Mouse (Mus musculus): ENCODE data around the gene Cdc34.

Gene Cdc34

DNA sequence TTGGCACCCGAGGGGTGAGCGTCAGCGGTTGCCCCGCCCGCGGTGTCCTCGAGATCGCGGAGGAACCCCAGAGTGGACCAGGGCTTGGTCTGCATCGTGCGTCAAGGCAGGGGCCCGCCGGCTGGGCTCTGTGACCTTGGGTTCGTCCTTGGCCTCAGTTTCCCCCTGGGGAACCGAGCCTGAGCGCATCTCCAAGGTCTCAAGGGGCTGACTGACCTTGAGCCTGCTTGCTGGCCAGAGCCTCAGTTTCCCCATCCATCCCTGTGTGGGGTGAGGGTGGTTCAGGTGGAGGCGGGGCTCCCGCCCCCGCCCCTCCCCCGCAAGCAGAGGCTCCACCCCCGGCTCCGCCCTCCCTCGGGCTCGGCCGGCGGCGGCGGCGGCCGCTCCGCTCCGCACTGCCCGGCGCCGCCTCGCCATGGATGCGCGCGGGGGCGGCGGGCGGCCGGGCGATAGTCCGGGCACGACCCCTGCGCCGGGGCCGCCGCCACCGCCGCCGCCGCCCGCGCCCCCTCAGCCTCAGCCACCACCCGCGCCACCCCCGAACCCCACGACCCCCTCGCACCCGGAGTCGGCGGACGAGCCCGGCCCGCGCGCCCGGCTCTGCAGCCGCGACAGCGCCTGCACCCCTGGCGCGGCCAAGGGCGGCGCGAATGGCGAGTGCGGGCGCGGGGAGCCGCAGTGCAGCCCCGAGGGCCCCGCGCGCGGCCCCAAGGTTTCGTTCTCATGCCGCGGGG is 34.4 kb downstream of the Cdc34 start, which contains the start of gene Hcn2:
TSS of gene Hcn2 (plus strand) at position 381 of the 734 bp plus-strand sequence.
- DNase-seq (ENCODE audit: low spot score in 2 of 2): no peak

DNA sequence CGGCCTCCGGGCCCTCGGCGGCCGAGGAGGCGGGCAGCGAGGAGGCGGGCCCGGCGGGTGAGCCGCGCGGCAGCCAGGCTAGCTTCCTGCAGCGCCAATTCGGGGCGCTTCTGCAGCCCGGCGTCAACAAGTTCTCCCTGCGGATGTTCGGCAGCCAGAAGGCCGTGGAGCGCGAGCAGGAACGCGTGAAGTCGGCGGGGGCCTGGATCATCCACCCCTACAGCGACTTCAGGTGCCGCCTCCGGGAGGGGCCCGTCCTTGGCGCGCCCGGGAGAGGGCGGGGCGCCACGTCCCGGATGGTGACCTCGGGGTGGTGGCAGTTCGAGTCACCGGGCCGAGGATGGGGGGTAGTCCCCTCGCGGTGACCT is 35.0 kb downstream of the Cdc34 start:
- DNase-seq (ENCODE audit: low spot score in 2 of 2): no peak

DNA sequence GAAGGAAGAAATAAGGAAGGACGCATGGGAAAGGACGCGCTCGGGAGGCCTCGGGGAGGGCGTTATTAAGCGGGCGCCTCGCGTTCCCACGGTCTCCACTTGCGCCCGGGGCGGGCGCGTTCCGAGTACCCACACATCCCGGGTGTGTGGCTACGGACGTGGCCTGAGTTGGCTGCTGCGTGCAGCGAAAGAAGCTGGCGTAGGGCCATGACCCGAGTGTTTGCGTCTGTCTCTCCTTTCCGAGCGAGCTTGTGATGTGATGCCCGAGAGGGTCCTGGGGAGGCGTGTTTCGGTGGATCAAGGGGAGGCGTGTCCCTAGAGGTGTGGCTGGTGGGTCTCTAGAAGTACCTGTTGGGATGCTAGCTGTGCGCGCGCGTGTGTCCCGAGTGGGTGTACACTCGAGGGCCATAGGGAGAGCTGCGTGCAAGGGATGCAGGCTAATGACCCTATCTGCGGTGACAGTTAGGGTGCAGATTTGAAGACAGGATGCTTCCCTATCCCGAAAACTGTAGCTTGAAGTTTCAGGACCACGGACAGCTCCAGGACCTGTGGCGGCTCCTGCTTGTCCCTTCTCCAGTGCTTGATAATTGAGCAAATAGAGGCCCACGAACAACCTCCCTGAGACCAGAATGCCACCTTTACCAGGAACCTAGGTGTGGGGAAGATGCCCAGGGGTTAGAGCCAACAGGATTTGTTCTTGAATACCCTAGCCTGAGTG is 35.8 kb downstream of the Cdc34 start:
- DNase-seq (ENCODE audit: low spot score in 2 of 2): peak in 1 of 2 experiments; percentile 34

DNA sequence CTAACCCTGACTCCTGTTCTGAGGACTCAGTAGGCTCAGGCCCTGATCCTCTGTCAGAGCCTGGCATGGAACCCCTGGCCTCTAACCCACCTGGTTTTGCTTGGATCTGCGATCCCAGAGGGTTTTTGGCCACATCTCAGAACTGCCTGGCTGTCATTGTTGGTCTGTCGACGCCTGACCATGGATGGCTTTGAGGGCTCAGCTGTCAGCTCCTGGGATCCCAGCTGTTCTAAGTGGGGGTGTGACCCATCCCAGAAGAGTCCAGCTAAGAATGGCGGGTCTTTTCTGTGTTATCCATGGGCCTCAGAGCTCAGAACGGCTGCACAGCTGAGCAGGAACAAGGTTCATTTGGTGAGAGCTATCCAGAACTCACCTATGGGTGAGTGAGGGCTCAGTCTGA is 39.1 kb downstream of the Cdc34 start:
- DNase-seq (ENCODE audit: low spot score in 2 of 2): no peak

DNA sequence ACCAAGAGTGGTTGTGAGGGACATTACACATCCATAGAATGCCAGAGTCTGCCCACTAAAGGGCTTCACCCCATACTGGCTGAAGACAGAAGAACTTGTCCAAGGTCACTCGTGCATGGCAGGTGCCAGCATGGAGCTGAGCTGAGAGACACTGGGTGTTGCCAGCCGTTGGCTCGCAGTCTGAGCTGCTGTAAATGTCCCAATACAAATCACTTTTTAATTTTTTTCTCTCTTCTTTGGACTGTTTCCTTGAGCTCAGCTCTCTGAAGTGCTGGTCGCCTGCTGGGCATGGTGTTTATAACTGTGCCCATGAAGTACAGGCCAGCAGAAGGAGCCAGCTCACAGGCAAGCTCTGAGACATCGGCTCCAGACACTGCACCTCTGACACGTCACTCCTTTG is 41.1 kb downstream of the Cdc34 start:
- no peak for DNase-seq (ENCODE audit: low spot score in 2 of 2)

DNA sequence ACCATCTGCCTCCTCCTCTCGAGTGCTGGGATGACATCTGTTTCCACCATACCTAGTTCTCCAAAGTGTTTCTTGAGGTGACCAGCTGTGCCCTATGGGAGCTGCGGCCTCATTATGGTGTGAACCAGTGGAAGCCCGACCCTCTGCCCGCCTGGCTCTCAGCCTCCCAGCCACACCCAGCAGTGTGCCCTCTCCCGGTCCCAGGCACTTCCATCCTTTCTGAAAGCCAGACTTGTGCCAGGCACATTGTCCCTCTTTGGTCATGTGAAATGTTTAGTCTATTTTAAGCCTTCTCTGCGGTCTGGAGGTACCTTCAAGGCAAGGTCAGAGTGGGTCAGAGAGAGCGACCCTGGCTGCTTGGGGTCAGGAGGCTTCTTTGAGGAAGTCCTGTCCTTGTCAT is 41.7 kb downstream of the Cdc34 start:
- no peak for DNase-seq (ENCODE audit: low spot score in 2 of 2)

DNA sequence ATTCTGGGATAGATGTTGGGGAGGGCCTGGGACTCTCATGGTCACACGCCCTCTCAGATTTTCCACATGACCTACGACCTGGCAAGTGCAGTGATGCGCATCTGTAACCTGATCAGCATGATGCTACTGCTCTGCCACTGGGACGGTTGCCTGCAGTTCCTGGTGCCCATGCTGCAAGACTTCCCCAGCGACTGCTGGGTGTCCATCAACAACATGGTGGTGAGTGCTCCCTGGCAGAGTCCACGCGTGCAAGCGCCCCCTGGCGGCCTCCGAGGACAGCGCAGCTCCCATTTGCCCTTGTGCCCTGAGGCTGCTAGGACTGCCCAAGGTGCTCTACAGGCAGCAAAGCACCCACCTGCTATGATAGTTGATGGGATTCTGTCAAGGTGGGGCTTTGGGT is 44.1 kb downstream of the Cdc34 start:
- peak; percentile 51 to 55 for DNase-seq (ENCODE audit: low spot score in 2 of 2)

DNA sequence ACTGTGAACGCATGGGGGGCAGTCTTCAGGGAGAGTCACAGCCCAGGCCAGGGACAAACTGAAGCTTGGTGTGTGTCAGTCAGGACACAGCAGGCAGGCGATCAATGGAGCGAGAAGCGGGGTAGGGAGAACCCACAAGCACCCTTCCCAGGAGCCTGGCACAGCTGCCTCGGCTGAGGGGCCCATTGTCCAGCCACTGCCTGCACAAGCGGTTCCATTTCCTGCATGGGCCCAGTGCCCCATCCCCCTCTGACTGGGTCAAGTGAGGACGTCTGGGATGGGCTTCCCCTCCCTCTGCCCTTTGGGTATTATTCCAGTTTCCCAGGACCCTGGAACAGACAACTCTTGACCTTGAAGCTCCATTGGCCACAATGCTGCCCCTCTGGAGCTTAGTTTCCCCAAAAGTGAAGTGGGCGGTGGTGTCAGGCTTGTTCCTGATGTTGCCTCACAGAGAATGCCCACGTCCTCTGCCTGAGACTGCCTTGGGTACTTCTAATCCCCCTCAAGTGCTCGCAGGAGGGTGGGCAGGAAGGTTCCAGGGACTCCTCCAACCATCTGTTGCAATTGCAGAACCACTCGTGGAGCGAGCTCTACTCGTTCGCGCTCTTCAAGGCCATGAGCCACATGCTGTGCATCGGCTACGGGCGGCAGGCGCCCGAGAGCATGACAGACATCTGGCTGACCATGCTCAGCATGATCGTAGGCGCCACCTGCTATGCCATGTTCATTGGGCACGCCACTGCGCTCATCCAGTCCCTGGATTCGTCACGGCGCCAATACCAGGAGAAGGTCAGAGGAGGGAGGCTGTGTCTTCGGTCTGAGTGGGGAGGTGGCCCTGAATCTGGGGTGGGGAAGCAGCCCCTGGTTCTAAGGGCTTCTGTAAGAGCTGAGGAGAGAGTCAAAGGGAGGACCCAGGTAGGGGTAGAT is 46.6 kb downstream of the Cdc34 start:
- DNase-seq (ENCODE audit: low spot score in 2 of 2): no peak

DNA sequence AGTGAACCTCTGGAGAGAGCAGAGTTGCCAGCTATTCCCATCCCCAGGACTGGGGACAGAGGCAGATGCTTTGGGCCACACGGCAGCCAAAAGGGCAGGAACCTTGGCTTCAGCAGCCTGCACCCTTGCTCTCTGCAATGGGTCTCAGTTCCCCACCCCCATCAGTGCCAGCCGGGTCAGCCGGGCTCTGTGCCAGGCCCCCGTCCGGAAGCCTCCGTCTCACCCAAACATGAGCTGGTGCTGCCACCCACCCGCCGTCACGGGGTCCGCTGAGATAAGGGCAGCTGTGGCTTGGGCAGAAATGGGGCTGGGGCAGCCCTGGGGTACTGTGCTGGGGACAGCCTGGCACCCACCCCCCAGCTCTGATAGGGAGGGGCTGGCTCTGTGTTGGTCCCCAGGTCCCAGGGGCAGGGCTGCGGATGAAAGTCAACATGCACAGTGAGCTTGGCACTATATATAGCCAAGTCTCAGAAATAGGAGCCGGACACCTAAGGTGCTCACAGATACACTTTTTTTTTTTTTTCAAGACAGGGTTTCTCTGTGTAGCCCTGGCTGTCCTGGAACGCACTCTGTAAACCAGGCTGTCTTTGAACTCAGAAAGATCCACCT is 47.5 kb downstream of the Cdc34 start:
- no peak for DNase-seq (ENCODE audit: low spot score in 2 of 2)

DNA sequence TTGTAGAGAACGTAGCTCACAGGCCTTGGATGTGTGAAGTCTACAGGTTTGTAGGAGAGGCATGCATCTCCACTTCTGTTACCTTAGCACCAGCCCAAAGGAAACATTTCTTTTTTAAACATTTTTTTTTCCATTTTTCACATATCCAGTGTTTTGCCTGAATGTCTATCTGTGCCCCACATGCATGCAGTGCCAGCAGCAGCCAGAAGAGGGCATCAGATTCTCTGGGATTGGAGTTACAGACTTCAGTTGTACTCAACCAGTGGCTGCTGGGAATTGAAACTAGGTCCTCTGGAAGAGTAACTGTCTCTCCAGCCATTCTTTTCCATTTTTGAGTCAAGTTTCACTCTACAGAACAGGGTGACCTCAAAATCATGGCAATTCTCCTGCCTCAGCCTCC is 50.5 kb downstream of the Cdc34 start:
- DNase-seq (ENCODE audit: low spot score in 2 of 2): peak in 1 of 2 experiments; percentile 36

DNA sequence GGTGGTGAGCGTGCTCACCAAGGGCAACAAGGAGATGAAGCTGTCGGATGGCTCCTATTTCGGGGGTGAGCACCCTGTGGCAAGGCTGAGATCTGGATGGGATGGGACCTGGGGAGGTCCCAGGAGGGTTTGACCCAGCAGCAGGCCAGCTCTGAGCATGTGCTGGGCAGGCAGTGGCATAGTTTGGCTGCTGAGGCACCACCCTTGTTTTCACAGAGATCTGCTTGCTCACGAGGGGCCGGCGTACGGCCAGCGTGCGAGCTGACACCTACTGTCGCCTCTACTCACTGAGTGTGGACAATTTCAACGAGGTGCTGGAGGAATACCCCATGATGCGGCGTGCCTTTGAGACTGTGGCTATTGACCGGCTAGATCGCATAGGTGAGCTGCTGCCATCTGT is 51.9 kb downstream of the Cdc34 start:
- DNase-seq (ENCODE audit: low spot score in 2 of 2): no peak

DNA sequence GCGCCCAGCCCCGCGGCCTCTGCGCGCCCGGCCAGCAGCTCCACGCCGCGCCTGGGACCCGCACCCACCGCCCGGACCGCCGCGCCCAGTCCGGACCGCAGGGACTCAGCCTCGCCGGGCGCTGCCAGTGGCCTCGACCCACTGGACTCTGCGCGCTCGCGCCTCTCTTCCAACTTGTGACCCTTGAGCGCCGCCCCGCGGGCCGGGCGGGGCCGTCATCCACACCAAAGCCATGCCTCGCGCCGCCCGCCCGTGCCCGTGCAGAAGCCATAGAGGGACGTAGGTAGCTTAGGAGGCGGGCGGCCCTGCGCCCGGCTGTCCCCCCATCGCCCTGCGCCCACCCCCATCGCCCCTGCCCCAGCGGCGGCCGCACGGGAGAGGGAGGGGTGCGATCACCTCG is 53.4 kb downstream of the Cdc34 start:
- no peak for DNase-seq (ENCODE audit: low spot score in 2 of 2)

DNA sequence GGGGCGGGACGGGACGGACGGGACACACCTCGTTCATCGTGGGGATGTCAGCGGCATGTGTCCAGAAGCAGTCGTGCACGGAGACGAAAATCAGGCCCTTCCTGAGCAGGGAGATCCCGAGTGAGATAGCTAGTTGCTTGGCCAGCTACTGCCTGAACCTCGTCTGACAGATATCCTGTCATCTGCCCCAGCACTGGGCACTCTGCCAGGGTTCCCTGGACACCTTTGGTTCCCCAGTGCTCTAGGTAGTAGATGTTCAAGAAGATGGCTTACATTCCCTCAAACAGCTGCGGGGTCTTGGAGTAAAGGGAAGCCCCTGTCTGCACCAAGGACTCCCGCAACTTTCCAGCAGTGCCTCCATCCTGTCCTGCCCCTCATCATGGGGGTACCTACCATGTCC is 54.7 kb downstream of the Cdc34 start:
- DNase-seq (ENCODE audit: low spot score in 2 of 2): no peak
